Mouse (Mus musculus) heart, adult 2 months (tissue): Measurements from ENCODE around the gene Tbca. TPM values are rescaled to one million over a fixed set of nuclear protein-coding genes. Genes with fewer than 3 reads are reported as not detected.

ENCODE experiments used
- DNase-seq, 2 experiments: peaks; one replicate each; pipeline ENCODE4 v3.0.0; 2021
- H3K27ac ChIP-seq: fragments of 200-600 bp; 2 replicates; pipeline ENCODE4 v1.8.1; 2022
- H3K27me3 ChIP-seq: fragments of 200-500 bp; 2 replicates; pipeline ENCODE4 v1.6.1; 2012; ENCODE audit warnings: mild to moderate bottlenecking, low read length, inconsistent platforms, mixed read lengths; ENCODE audit not compliant: control insufficient read depth, insufficient read depth
- H3K36me3 ChIP-seq: fragments of 200-500 bp; 2 replicates; pipeline ENCODE4 v1.6.1; 2012; ENCODE audit warnings: low read length, inconsistent platforms; ENCODE audit not compliant: control insufficient read depth, insufficient read depth
- H3K4me1 ChIP-seq: fragments of 200-500 bp; 2 replicates; pipeline ENCODE4 v1.6.1; 2011; ENCODE audit warnings: low read length; ENCODE audit not compliant: control insufficient read depth, insufficient read depth
- H3K4me3 ChIP-seq: fragments of 200-600 bp; 2 replicates; pipeline ENCODE4 v1.8.1; 2022
- H3K79me2 ChIP-seq: fragments of 200-500 bp; replicated peaks from 2 replicates; pipeline ENCODE4 v1.6.1; 2012; ENCODE audit warnings: mild to moderate bottlenecking, inconsistent platforms, low read length, moderate library complexity, mixed read lengths; ENCODE audit not compliant: control insufficient read depth, insufficient read depth
- H3K9ac ChIP-seq: fragments of 200-500 bp; 2 replicates; pipeline ENCODE4 v1.6.1; 2012; ENCODE audit warnings: low read depth, mild to moderate bottlenecking, control low read depth, inconsistent platforms, low read length, mixed read lengths
- CTCF ChIP-seq: fragments of 200-600 bp; IDR thresholded peaks from 2 replicates; pipeline ENCODE4 v1.8.1; 2022; ENCODE audit warnings: antibody characterized with exemption, mild to moderate bottlenecking, moderate library complexity
- EP300 ChIP-seq: fragments of 200-500 bp; IDR thresholded peaks from 2 replicates; pipeline ENCODE4 v1.6.1; 2011; ENCODE audit warnings: low read depth, low read length, control low read depth; ENCODE audit not compliant: insufficient read depth
- POLR2A ChIP-seq: fragments of 200-500 bp; IDR thresholded peaks from 2 replicates; pipeline ENCODE4 v1.6.1; 2011; ENCODE audit warnings: mild to moderate bottlenecking, low read depth, low read length, control low read depth; ENCODE audit not compliant: insufficient read depth
- WGBS: fragments of 180-500 bp; shearing (Covaris S2); methylation state at CpG from one replicate; pipeline ENCODE4 v1.1.7; 2018; 5-methylcytosine and 5-hydroxymethylcytosine counted together
- intact Hi-C: fragments of 180-260 bp; cut with DNase I; formaldehyde crosslinking; loops from one replicate; pipeline ENCODE4 v1.15.1; 2025
- polyA plus RNA-seq: library from polyadenylated mRNA; depleted of rRNA; stranded (reverse); fragments of >200 nt; gene quantifications from 2 replicates; pipeline ENCODE4 v1.2.3, GENCODE M21; 2012
- total RNA-seq, 2 experiments: library from RNA; stranded (reverse); gene quantifications; 2 replicates each; pipeline ENCODE4 v1.2.3; 2021

Gene Tbca
- total and polyA plus RNA-seq, 3 experiments = 11.9 to 123 (median 111) TPM

GRCm38 (mm10) chr13:94874039-94874425 is 85.3 kb downstream of the Tbca start:
- no peaks in the 10 kb centered on the region for H3K79me2 ChIP-seq
- no peaks in the 10 kb centered on the region for H3K36me3 ChIP-seq
- no peak overlapping the region for H3K9ac ChIP-seq
- TF ChIP-seq EP300 = no peak
- TF ChIP-seq CTCF = no peak
- no peak for TF ChIP-seq POLR2A
- no peak for DNase-seq
- 5% methylated on average over 8 of the region's 8 CpGs for WGBS
- no peaks in the 10 kb centered on the region for H3K4me1 ChIP-seq
- peaks cover 38% of the 10 kb centered on the region for H3K27me3 ChIP-seq
- H3K27ac ChIP-seq = no peak overlapping the region
- intact Hi-C loops = no loop called here
- H3K4me3 ChIP-seq = no peak overlapping the region

- H3K4me3 ChIP-seq = no peak overlapping the region
- H3K9ac ChIP-seq = no peak overlapping the region
- no peak for DNase-seq
- H3K79me2 ChIP-seq = no peaks in the 10 kb centered on the region
- intact Hi-C loops = no loop called here
- TF ChIP-seq POLR2A (no peak), CTCF (no peak), EP300 (no peak)
- WGBS = 6% methylated on average over 23 of the region's 23 CpGs
- peaks cover 38% of the 10 kb centered on the region for H3K27me3 ChIP-seq
- H3K4me1 ChIP-seq = no peaks in the 10 kb centered on the region
- H3K27ac ChIP-seq = no peak overlapping the region
- H3K36me3 ChIP-seq = no peaks in the 10 kb centered on the region
Measured at GRCm38 (mm10) chr13:94874656-94875395, 86.1 kb downstream of the Tbca start.

GRCm38 (mm10) chr13:94875396-94875880 is 86.7 kb downstream of the Tbca start, which contains the start of gene Otp:
Gene Otp (plus strand): TSS chr13:94875602.
- Histone ChIP-seq H3K36me3 (no peaks in the 10 kb centered on the region), H3K27me3 (peaks cover 35% of the 10 kb centered on the region), H3K79me2 (no peaks in the 10 kb centered on the region), H3K4me3 (no peak within 1 kb of the TSS), H3K9ac (no peak within 1 kb of the TSS), H3K4me1 (no peaks in the 10 kb centered on the region), H3K27ac (no peak within 1 kb of the TSS)
- TF ChIP-seq CTCF (no peak), POLR2A (no peak), EP300 (no peak)
- intact Hi-C loops = no loop called here
- WGBS = 2% methylated on average over 26 of the region's 30 CpGs
- DNase-seq = no peak

- Histone ChIP-seq H3K27ac (no peak overlapping the region), H3K27me3 (peaks cover 38% of the 10 kb centered on the region), H3K36me3 (no peaks in the 10 kb centered on the region), H3K4me1 (no peaks in the 10 kb centered on the region), H3K9ac (no peak overlapping the region), H3K79me2 (no peaks in the 10 kb centered on the region), H3K4me3 (no peak overlapping the region)
- intact Hi-C loops = no loop called here
- TF ChIP-seq EP300 (no peak), POLR2A (no peak), CTCF (no peak)
- WGBS = 4% methylated on average over 30 of the region's 30 CpGs
- no peak for DNase-seq
Measured at GRCm38 (mm10) chr13:94876286-94877210, 87.8 kb downstream of the Tbca start.

- TF ChIP-seq CTCF (no peak), EP300 (no peak), POLR2A (no peak)
- Histone ChIP-seq H3K4me1 (no peaks in the 10 kb centered on the region), H3K27ac (no peak overlapping the region), H3K9ac (no peak overlapping the region), H3K27me3 (peaks cover 40% of the 10 kb centered on the region), H3K36me3 (no peaks in the 10 kb centered on the region), H3K79me2 (no peaks in the 10 kb centered on the region), H3K4me3 (no peak overlapping the region)
- 3% methylated on average over 27 of the region's 27 CpGs for WGBS
- intact Hi-C loops = no loop called here
- DNase-seq = no peak
Measured at GRCm38 (mm10) chr13:94877211-94877590, 88.5 kb downstream of the Tbca start.
